Mouse (Mus musculus) spleen, postnatal 14 days (tissue): ENCODE measurements around the gene Chic2.

Source experiments
- DNase-seq, 2 experiments: peaks; one replicate each; pipeline ENCODE4 v3.0.0; 2021 to 2022; ENCODE audit warnings: low spot score in 2 of 2

Chic2 gene

GRCm38 (mm10) chr5:75067125-75067756 is 22.7 kb upstream of the Chic2 start:
- peak; percentile 69 to 74 for DNase-seq

GRCm38 (mm10) chr5:75066715-75067114 is 22.1 kb upstream of the Chic2 start:
- no peak for DNase-seq

GRCm38 (mm10) chr5:75063177-75063576 is 18.6 kb upstream of the Chic2 start:
- DNase-seq: no peak

DNA sequence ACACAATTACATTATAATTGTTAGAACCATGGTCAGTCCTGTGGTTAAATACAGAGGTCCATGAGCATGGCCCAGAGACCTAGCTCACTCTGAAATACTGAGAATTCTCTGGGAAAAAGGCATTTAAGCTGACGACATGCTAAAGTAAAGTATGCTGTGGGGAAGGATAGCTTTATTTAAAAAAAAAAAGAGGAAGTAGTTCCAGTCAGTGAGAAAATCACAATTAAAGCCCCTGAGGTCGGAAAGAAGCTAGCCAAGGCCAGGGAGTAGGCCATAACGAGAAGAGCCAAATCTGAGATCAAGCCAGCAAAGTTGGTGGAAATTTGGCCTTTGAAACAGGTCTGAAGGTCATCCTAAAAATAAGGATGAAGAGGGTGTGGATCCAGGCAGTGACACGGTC is 6.5 kb upstream of the Chic2 start:
- no peak for DNase-seq

DNA sequence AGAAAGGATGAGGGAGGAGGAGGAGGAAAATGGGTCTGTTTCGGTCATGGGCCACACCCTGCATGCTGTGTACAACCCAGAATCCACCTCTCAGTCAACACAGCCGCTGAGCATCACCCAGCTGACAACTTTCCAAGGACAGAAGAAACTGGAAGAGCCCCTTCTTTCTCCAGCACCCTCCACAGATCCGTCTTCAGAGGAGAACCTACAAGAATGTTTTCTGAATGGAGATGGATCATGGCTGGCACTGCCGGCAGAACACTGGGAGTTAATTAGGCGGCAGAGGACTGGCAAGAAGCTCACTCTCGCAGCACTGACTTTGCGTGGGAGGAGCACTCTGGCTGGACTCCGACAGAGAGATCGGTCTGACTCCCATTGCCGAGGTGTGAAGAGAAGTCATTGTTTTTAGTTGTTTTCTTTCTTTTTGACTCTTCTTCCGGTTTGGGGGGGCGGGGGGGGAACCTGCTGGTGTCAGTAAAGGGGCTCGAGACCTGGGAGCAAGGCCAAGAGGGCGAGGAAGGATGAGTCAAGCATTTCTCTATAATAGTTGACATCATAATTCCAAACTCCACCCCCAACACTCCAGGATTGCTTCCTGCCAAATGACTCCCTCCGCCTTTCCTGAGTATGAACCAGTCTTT is 2.2 kb upstream of the Chic2 start:
- DNase-seq: no peak

GRCm38 (mm10) chr5:75045371-75045770 is 797 bp upstream of the Chic2 start:
- DNase-seq: no peak

- DNase-seq: no peak
These were observed 813 bp downstream of the Chic2 start for GRCm38 (mm10) chr5:75043621-75044301.

DNA sequence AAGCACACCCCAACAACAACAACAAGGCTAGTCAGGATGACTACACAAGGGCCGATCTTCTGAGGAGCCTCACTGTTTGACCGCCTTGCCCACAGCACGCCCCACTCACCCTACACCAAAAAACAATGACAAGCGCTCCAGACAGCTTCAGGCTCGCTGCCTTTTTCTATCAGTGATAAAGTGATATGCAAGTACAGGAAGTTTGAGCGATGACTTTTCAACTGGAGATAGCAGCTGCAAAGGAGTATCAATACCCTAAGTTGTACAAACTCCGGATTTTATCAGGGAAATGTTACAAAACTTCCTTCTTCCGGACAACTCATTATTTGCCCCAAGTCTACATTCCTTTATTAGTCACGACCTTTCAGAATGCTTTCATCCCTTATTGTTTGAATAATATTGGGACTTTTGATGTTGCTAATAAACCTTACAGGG is 1.5 kb downstream of the Chic2 start:
- DNase-seq: no peak

GRCm38 (mm10) chr5:75039307-75039706 is 5.3 kb downstream of the Chic2 start:
- DNase-seq: no peak

GRCm38 (mm10) chr5:75035475-75035874 is 9.1 kb downstream of the Chic2 start:
- no peak for DNase-seq

GRCm38 (mm10) chr5:75014768-75015167 is 29.8 kb downstream of the Chic2 start:
- DNase-seq: no peak

DNA sequence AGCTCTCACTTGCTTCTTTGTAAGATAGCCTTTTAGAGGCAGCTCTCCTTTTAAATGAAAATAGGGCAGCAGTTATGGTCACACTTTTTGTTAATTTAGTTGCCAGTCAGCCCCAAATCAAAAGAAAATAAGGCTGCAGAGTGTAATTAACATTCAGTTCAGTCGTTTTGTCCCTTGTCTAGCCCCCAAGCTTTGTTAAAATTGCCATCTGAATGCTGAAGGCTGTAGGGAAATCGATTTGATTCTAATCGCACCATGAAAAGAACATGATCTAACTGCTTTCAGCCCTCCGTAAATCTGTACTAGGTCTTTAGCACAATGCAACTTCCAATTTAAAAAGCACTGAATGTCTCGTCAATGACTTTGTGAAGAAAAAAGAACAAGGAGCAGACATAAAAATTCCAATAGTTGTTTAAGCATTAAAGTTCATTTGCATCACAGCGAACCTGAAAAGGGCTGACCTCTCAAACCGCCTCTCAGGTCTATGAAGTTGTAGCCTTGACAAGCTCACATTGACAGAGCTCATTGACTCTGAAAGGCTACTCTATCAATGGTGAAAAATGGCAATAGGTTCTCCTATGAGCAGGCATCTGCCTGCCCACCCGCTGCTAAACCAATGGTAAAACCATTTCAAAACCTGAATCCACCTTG is 31.7 kb downstream of the Chic2 start:
- DNase-seq: no peak

DNA sequence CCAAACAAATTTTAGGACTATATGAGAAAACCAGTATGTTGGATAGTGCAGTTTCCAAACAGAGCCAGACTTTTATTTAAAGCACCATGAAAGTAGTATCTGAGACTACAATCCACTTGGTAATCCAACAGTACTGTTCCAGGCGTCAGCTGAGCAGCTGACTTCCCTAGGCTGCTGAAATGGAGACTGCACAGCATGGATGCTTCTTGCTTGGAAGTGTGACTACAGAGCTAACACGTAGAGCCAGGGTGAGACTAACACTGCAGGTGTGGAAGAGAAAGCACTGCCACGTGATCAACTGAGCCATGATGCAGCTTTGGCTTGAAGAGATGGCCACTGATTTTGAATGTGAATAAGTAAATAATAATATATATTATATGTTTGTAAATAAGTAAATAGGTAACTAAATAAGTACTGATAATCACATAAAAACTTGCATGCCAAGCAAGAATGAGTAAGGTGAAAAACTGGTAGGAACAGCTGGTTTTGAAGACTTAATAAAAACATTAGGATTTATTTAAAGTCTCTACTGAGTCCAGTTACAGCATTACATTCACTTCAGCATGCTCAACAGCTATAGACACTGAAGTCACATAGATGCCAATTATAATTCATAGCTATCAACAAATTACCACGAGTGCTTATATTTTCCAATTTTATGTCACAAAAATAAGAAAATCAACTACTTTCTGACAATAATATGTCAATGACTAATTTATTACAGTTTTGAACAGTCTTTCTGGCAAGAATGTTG is 32.4 kb downstream of the Chic2 start:
- no peak for DNase-seq

GRCm38 (mm10) chr5:75004755-75005154 is 39.8 kb downstream of the Chic2 start:
- DNase-seq: no peak

DNA sequence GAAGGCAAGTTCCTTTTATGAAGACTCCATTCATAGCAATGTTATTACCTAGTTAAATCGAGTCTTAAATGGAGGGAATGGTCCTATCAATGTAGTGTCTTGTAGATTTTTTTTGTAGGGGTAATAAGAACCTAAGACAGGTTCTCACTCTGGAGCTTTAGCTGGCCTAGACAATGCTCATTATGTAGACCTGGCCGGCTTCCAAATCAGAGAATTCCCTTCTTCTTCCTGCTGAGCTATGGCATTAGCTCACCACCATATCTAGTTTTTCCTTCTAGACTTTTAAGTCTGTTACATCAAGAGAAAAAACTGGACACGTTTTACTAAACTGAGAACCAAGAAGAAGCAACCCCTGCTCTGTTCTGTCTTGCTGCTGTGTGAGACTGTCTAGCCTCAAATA is 42.5 kb downstream of the Chic2 start:
- no peak for DNase-seq

- DNase-seq: no peak
These were observed 45.7 kb downstream of the Chic2 start for GRCm38 (mm10) chr5:74998716-74999512.

DNA sequence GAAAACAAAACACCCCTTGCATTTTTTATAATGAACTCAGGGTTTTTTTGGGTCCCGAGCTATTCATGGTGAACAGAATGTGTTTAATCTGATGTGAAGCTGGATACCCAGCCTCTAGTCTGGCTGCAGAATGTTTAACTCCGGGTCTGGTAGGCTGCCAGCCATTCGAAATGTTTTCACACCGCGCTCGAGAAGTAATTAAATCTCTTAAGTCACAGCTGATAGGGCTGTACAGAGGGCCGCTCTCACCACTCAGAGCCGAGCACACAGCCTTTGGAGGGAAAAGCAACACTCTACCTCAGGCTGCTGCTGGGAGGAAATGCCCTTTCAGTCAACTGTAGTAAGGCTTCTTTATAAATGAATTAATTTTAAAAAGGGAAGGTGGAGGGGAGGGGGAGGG is 49.6 kb downstream of the Chic2 start:
- DNase-seq: no peak

DNA sequence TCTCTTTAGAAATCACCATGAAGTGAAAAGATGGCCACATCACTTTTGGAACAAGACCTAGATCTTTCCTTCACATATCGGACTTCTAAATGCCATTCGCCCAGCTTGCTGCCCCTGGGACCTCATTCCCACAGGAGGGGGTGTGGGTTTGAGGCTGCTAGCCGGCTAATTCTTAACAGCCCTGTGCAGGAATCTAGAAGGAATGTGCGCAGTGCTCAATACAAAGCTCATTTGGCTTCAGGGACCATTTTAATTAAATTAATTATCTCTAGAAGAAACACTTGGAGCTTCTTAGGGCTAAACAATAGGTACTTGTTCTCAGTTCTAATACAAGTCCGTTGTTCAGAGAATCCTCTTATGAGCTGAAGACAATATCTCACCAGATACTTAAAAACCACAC is 60.5 kb downstream of the Chic2 start:
- no peak for DNase-seq

DNA sequence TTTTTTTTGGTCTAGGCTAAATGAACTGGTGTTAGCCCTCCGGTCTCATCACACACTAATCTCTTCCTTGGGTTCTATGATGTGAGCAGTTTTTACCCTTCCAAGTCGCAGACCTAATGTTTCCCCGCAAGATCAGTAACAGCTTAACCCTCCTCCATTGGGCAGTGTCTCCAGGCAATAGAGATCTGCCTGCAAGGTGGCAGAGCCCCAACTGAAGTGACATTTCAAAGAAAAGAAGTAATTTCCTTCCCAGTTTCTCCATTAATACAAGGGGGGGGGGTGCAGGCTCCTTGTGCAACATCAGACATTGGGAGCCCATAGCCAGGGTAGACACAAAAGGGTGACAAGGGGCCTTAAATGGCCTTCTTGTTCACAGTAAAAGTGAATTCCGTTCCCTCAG is 64.0 kb downstream of the Chic2 start:
- no peak for DNase-seq

GRCm38 (mm10) chr5:74980154-74980553 is 64.4 kb downstream of the Chic2 start:
- DNase-seq: no peak

DNA sequence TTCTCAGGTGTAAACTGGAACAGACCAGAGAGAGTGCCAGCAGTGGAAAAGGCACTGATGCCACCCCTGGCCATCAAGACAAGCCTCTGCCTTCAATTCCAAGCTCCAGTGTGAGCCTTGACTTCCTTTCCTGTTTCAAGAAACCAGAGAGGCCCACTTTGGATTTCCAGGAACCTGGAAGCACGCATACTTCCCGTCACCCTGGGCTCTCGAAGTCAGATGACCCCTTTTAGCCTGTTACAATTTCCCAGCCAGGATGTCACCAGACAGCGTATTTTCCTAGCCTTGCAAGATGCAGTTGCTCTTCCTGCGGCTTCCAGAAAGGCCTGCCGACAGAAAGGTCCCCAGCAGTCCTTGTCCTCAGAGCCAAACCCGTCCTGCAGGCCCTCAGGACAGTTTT is 65.0 kb downstream of the Chic2 start:
- no peak for DNase-seq
